ENCODE assay signal across 10 mouse cellular contexts in genomic region chr9:40687053-40687452, GRCm38 (mm10). TPM values are rescaled to one million over a fixed set of nuclear protein-coding genes. Genes with fewer than 3 reads are reported as not detected.
DNase-seq lines count a peak whose midpoint lies in the region; ATAC-seq and TF ChIP-seq lines count a peak whose summit lies in the region.
"Had no signal": no experiment of that assay in that cellular context is flagged by ENCODE, and none has a peak within 500 bp of the region (broad histone marks: within the 10 kb centered on the region; RNA-seq: fewer than 3 reads in every experiment).

No protein-coding gene starts in this region.

- H3K4me3 ChIP-seq in heart, embryonic 11.5 days (ENCODE audit: low read depth, low read length) = peak overlapping the region; percentile 76
- peak overlapping the region; percentile 84 for H3K4me3 ChIP-seq in E14TG2a.4 (replicated peaks; ENCODE audit: low read length)
- peak overlapping the region; percentile 71 for H3K4me3 ChIP-seq in forebrain, postnatal 0 days (ENCODE audit: low read depth, low read length)
- peak overlapping the region; percentile 55 for H3K4me3 ChIP-seq in midbrain, embryonic 11.5 days (ENCODE audit: low read depth, low read length)
- H3K4me3 ChIP-seq in thymus, adult 2 months (ENCODE audit: control insufficient read depth, insufficient read depth, low read length) = no peak overlapping the region

- peak overlapping the region; percentile 98 for H3K4me2 ChIP-seq in heart, embryonic 11.5 days
- H3K4me2 ChIP-seq in forebrain, postnatal 0 days (ENCODE audit: low read depth) = peak overlapping the region; percentile 83
- peak overlapping the region; percentile 93 for H3K4me2 ChIP-seq in midbrain, embryonic 11.5 days

- peaks cover 32% of the 10 kb centered on the region for H3K27me3 ChIP-seq in heart, embryonic 11.5 days (ENCODE audit: control insufficient read depth, insufficient read depth, low read length)
- H3K27me3 ChIP-seq in E14TG2a.4 (ENCODE audit: insufficient read depth, low read length) = peaks cover 74% of the 10 kb centered on the region
- H3K27me3 ChIP-seq in forebrain, postnatal 0 days (ENCODE audit: insufficient read depth, low read length) = no peaks in the 10 kb centered on the region
- peaks cover 9% of the 10 kb centered on the region for H3K27me3 ChIP-seq in midbrain, embryonic 11.5 days (ENCODE audit: control insufficient read depth, insufficient read depth, low read length)
- no peaks in the 10 kb centered on the region; the same call in 1 of the 2 replicates for H3K27me3 ChIP-seq in thymus, adult 2 months (ENCODE audit: control insufficient read depth, insufficient read depth, low read length)

- TF ChIP-seq POLR2A in thymus, adult 2 months (IDR thresholded peaks at IDR 0.05; ENCODE audit: control insufficient read depth, extremely low read depth, insufficient read depth, low read length, poor library complexity) = no peak

- peaks cover 4% of the 10 kb centered on the region; the same call in 1 of the 2 replicates for H3K4me1 ChIP-seq in heart, embryonic 11.5 days (ENCODE audit: control insufficient read depth, insufficient read depth, low read length)
- H3K4me1 ChIP-seq in E14TG2a.4 (replicated peaks; ENCODE audit: low read depth, low read length) = peaks cover 15% of the 10 kb centered on the region
- peaks cover 13% of the 10 kb centered on the region; the same call in 1 of the 2 replicates for H3K4me1 ChIP-seq in forebrain, postnatal 0 days (ENCODE audit: insufficient read depth)
- no peaks in the 10 kb centered on the region for H3K4me1 ChIP-seq in midbrain, embryonic 11.5 days (ENCODE audit: control insufficient read depth, insufficient read depth, low read length)
- H3K4me1 ChIP-seq in thymus, adult 2 months (replicated peaks; ENCODE audit: control insufficient read depth, insufficient read depth, low read length) = no peaks in the 10 kb centered on the region

- TF ChIP-seq CTCF in E14TG2a.4 (conservative IDR thresholded peaks at IDR 0.05; ENCODE audit: low read length) = no peak
- TF ChIP-seq CTCF in forebrain, postnatal 0 days (IDR thresholded peaks at IDR 0.05; ENCODE audit: low read depth) = no peak
- no peak for TF ChIP-seq CTCF in thymus, adult 2 months (IDR thresholded peaks at IDR 0.05; ENCODE audit: borderline replicate concordance, control insufficient read depth, extremely low read depth, insufficient read depth, low read length, poor library complexity)

- intact Hi-C loops in heart, postnatal 10 days (cut with DNase I) = no loop called here

- no peaks in the 10 kb centered on the region for H3K9me3 ChIP-seq in heart, embryonic 11.5 days (replicated peaks; ENCODE audit: control insufficient read depth, low read length)
- no peaks in the 10 kb centered on the region for H3K9me3 ChIP-seq in E14TG2a.4 (ENCODE audit: low read length)
- H3K9me3 ChIP-seq in forebrain, postnatal 0 days (ENCODE audit: low read length) = no peaks in the 10 kb centered on the region
- no peaks in the 10 kb centered on the region for H3K9me3 ChIP-seq in midbrain, embryonic 11.5 days (ENCODE audit: control insufficient read depth, low read length)

- no peak for ATAC-seq in heart, embryonic 11.5 days (replicated peaks; ENCODE audit: insufficient number of reproducible peaks, low FRiP score, low TSS enrichment)
- peak; percentile 3; the same call in 1 of the 2 replicates for ATAC-seq in forebrain, postnatal 0 days
- ATAC-seq in midbrain, embryonic 11.5 days (ENCODE audit: low FRiP score) = 0 out of 2 replicates have a peak, but pooled peaks have one; percentile 13
- no peak for ATAC-seq in megakaryocyte progenitor cell, adult 5-6 weeks (replicated peaks; ENCODE audit: poor library complexity)

- WGBS in heart, embryonic 11.5 days (ENCODE audit: insufficient replicate concordance) = 45% methylated on average over 5 of the region's 5 CpGs
- 36% methylated on average over 5 of the region's 5 CpGs for WGBS in forebrain, postnatal 0 days
- WGBS in midbrain, embryonic 11.5 days = 45% methylated on average over 5 of the region's 5 CpGs
- WGBS in thymus, adult 2 months = 87% methylated on average over 5 of the region's 5 CpGs

- H3K27ac ChIP-seq in heart, embryonic 11.5 days (ENCODE audit: low read depth, low read length) = no peak overlapping the region
- peak overlapping the region; percentile 94 for H3K27ac ChIP-seq in forebrain, postnatal 0 days (ENCODE audit: low read depth, low read length)
- H3K27ac ChIP-seq in midbrain, embryonic 11.5 days (ENCODE audit: low read depth, low read length) = no peak overlapping the region
- no peak overlapping the region for H3K27ac ChIP-seq in thymus, adult 2 months (ENCODE audit: control insufficient read depth, insufficient read depth, low read length)

- no peaks in the 10 kb centered on the region for H3K36me3 ChIP-seq in heart, embryonic 11.5 days (ENCODE audit: control insufficient read depth, insufficient read depth, low read length)
- H3K36me3 ChIP-seq in E14TG2a.4 (ENCODE audit: insufficient read depth, low read length) = no peaks in the 10 kb centered on the region
- no peaks in the 10 kb centered on the region for H3K36me3 ChIP-seq in forebrain, postnatal 0 days (ENCODE audit: insufficient read depth)
- H3K36me3 ChIP-seq in midbrain, embryonic 11.5 days (ENCODE audit: control insufficient read depth, insufficient read depth, low read length) = no peaks in the 10 kb centered on the region
- no peaks in the 10 kb centered on the region for H3K36me3 ChIP-seq in thymus, adult 2 months (ENCODE audit: control insufficient read depth, insufficient read depth, low read length)

- no peak for DNase-seq in heart, postnatal 10 days
- no peak for DNase-seq in forebrain, postnatal 0 days
- no peak for DNase-seq in midbrain, embryonic 11.5 days (ENCODE audit: low spot score, missing footprints)
- DNase-seq in thymus, adult 2 months = no peak
- no peak for DNase-seq in urinary bladder, postnatal 10 days (ENCODE audit: low spot score)

- peak overlapping the region; percentile 75; the same call in 1 of the 2 replicates for H3K9ac ChIP-seq in heart, embryonic 11.5 days (ENCODE audit: low read depth, low read length)
- peak overlapping the region; percentile 90 for H3K9ac ChIP-seq in forebrain, postnatal 0 days
- H3K9ac ChIP-seq in midbrain, embryonic 11.5 days (ENCODE audit: low read length) = peak overlapping the region; percentile 76; the same call in 1 of the 2 replicates

RNA-seq across cellular contexts. Expression of gene Clmp, which starts 1.3 kb away (rescaled TPM):
- polyA plus RNA-seq in heart, embryonic 11.5 days (2014; fragmentation: Nextera tagmentation; extraction: Ambion mirVana) = 13.5 and 15.3 TPM in 2 replicates
- 1 to 10 TPM; 4.8 to 7.8 TPM for total RNA-seq in heart, postnatal 10 days (2021)
- total RNA-seq in forebrain, postnatal 0 days (2014; rRNA removed) = 68.5 and 75.4 TPM in 2 replicates
- 49.4 and 53.5 TPM in 2 replicates for polyA plus RNA-seq in forebrain, postnatal 0 days (2015; fragmentation: Nextera tagmentation; extraction: Ambion mirVana)
- polyA plus RNA-seq in midbrain, embryonic 11.5 days (2014; fragmentation: Nextera tagmentation; extraction: Ambion mirVana) = 26.2 and 29.7 TPM in 2 replicates
- 1.1 and 2.3 TPM in 2 replicates for polyA plus RNA-seq in thymus, adult 2 months (2012; rRNA removed)
- total RNA-seq in megakaryocyte progenitor cell, adult 5-6 weeks (2015) = 0.10 and 0.22 TPM in 2 replicates
- 0.25 and 0.54 TPM in 2 replicates for total RNA-seq in megakaryocyte progenitor cell, adult 5-6 weeks (2017)
- total RNA-seq: CH12.LX had no signal

RNA-seq across cellular contexts. Expression of gene Gm21915, which starts 16.6 kb away (rescaled TPM):
- not detected in 2 replicates for polyA plus RNA-seq in heart, embryonic 11.5 days (2014; fragmentation: Nextera tagmentation; extraction: Ambion mirVana)
- not detected for total RNA-seq in heart, postnatal 10 days (2021)
- not detected in 2 replicates for total RNA-seq in forebrain, postnatal 0 days (2014; rRNA removed)
- not detected in 2 replicates for polyA plus RNA-seq in forebrain, postnatal 0 days (2015; fragmentation: Nextera tagmentation; extraction: Ambion mirVana)
- not detected in 2 replicates for polyA plus RNA-seq in midbrain, embryonic 11.5 days (2014; fragmentation: Nextera tagmentation; extraction: Ambion mirVana)
- polyA plus RNA-seq in thymus, adult 2 months (2012; rRNA removed) = not detected in 2 replicates
- total RNA-seq in megakaryocyte progenitor cell, adult 5-6 weeks (2015) = not detected in 2 replicates
- not detected in 2 replicates for total RNA-seq in megakaryocyte progenitor cell, adult 5-6 weeks (2017)
- total RNA-seq: CH12.LX; left cerebral cortex, postnatal 10 days had no signal

Comparison
In these comparisons a context has a peak if more than half of its experiments do, and no peak if none do; other contexts are left out.
1. ATAC-seq: peak in forebrain, postnatal 0 days (single experiment) and midbrain, embryonic 11.5 days (single experiment); none in heart, embryonic 11.5 days (single experiment) and megakaryocyte progenitor cell, adult 5-6 weeks (single experiment).
2. Peak in every context shown above with its lines, with median percentiles within 50 percentile points of each other: H3K4me2 ChIP-seq and H3K9ac ChIP-seq.